Mouse (Mus musculus): ENCODE data around the gene Rnaseh2b. TPM values are rescaled to one million over a fixed set of nuclear protein-coding genes. Genes with fewer than 3 reads are reported as not detected.

Rnaseh2b gene
- polyA plus RNA-seq, 1 experiment = 19.9 TPM

GRCm38 (mm10) chr14:62375694-62376093 lies 83.3 kb downstream of the Rnaseh2b start:
- TF ChIP-seq GATA1 (IDR thresholded peaks at IDR 0.05; ENCODE audit: low read length) = no peak

GRCm38 (mm10) chr14:62376115-62376514 lies 83.7 kb downstream of the Rnaseh2b start:
- no peak for TF ChIP-seq GATA1 (IDR thresholded peaks at IDR 0.05; ENCODE audit: low read length)

- no peak for TF ChIP-seq GATA1 (IDR thresholded peaks at IDR 0.05; ENCODE audit: low read length)
Observed at GRCm38 (mm10) chr14:62379391-62379790, 87.0 kb downstream of the Rnaseh2b start.

GRCm38 (mm10) chr14:62380606-62381005 lies 88.2 kb downstream of the Rnaseh2b start:
- TF ChIP-seq GATA1 (IDR thresholded peaks at IDR 0.05; ENCODE audit: low read length) = no peak

- no peak for TF ChIP-seq GATA1 (IDR thresholded peaks at IDR 0.05; ENCODE audit: low read length)
Observed at GRCm38 (mm10) chr14:62383109-62383508, 90.7 kb downstream of the Rnaseh2b start.

GRCm38 (mm10) chr14:62383786-62384299 lies 91.5 kb downstream of the Rnaseh2b start:
- TF ChIP-seq GATA1 (IDR thresholded peaks at IDR 0.05; ENCODE audit: low read length) = no peak

- TF ChIP-seq GATA1 (IDR thresholded peaks at IDR 0.05; ENCODE audit: low read length) = no peak
Observed at GRCm38 (mm10) chr14:62389064-62389728, 96.8 kb downstream of the Rnaseh2b start.

- no peak for TF ChIP-seq GATA1 (IDR thresholded peaks at IDR 0.05; ENCODE audit: low read length)
Observed at GRCm38 (mm10) chr14:62389729-62390536, 97.5 kb downstream of the Rnaseh2b start.

- no peak for TF ChIP-seq GATA1 (IDR thresholded peaks at IDR 0.05; ENCODE audit: low read length)
Observed at GRCm38 (mm10) chr14:62392754-62393153, 100.4 kb downstream of the Rnaseh2b start.

GRCm38 (mm10) chr14:62395346-62395745 lies 103.0 kb downstream of the Rnaseh2b start:
- TF ChIP-seq GATA1 (IDR thresholded peaks at IDR 0.05; ENCODE audit: low read length) = no peak

- TF ChIP-seq GATA1 (IDR thresholded peaks at IDR 0.05; ENCODE audit: low read length) = no peak
Observed at GRCm38 (mm10) chr14:62416007-62416741, 123.8 kb downstream of the Rnaseh2b start.

- no peak for TF ChIP-seq GATA1 (IDR thresholded peaks at IDR 0.05; ENCODE audit: low read length)
Observed at GRCm38 (mm10) chr14:62416742-62417134, 124.3 kb downstream of the Rnaseh2b start.

- TF ChIP-seq GATA1 (IDR thresholded peaks at IDR 0.05; ENCODE audit: low read length) = no peak
Observed at GRCm38 (mm10) chr14:62417501-62417900, 125.1 kb downstream of the Rnaseh2b start.

GRCm38 (mm10) chr14:62422265-62422664 lies 129.9 kb downstream of the Rnaseh2b start:
- TF ChIP-seq GATA1 (IDR thresholded peaks at IDR 0.05; ENCODE audit: low read length) = no peak

Other genes starting within 250 kb of the Rnaseh2b start
- gene Dleu7, start 458 bp downstream of the Rnaseh2b start, polyA plus RNA-seq (2012) = not detected in 2 replicates
- gene Gucy1b2, start 163.7 kb downstream of the Rnaseh2b start, polyA plus RNA-seq (2012) = not detected in 2 replicates